Mouse (Mus musculus) midbrain, embryonic 12.5 days (tissue): Measurements from ENCODE around the gene Smpdl3b. TPM values are rescaled to one million over a fixed set of nuclear protein-coding genes. Genes with fewer than 3 reads are reported as not detected.
"Not testable (repeated sequence)": the region's sequence is repeated elsewhere in the genome, so short reads cannot be mapped to it uniquely, and the experiment has no call there.

Source experiments
- ATAC-seq: fragments of 200-750 bp; cut with Nextera tagmentation; 2 replicates; pipeline ENCODE4 v1.8.0; 2017; ENCODE audit warnings: low read depth, moderate TSS enrichment, moderate library complexity; ENCODE audit not compliant: low FRiP score
- H3K27ac ChIP-seq: fragments of 300-500 bp; sonication (generic); replicated peaks from 2 replicates; pipeline ENCODE4 v1.5.1; 2016; ENCODE audit warnings: mild to moderate bottlenecking
- H3K27me3 ChIP-seq: fragments of 300-500 bp; sonication (generic); 2 replicates; pipeline ENCODE4 v1.6.1; 2016; ENCODE audit warnings: mild to moderate bottlenecking
- H3K36me3 ChIP-seq: fragments of 300-500 bp; sonication (generic); 2 replicates; pipeline ENCODE4 v1.6.1; 2016
- H3K4me1 ChIP-seq: fragments of 300-500 bp; sonication (generic); 2 replicates; pipeline ENCODE4 v1.6.1; 2016
- H3K4me2 ChIP-seq: fragments of 300-500 bp; sonication (generic); replicated peaks from 2 replicates; pipeline ENCODE4 v1.6.1; 2016; ENCODE audit warnings: mild to moderate bottlenecking, moderate library complexity
- H3K4me3 ChIP-seq: fragments of 300-500 bp; sonication (generic); 2 replicates; pipeline ENCODE4 v1.5.1; 2016; ENCODE audit warnings: mild to moderate bottlenecking
- H3K9ac ChIP-seq: fragments of 300-500 bp; sonication (generic); replicated peaks from 2 replicates; pipeline ENCODE4 v1.6.1; 2016; ENCODE audit warnings: mild to moderate bottlenecking, moderate library complexity
- H3K9me3 ChIP-seq: fragments of 300-500 bp; sonication (generic); 2 replicates; pipeline ENCODE4 v1.6.1; 2016; ENCODE audit warnings: mild to moderate bottlenecking
- WGBS: fragments of 180-500 bp; shearing (Covaris S2); methylation state at CpG from one replicate; pipeline ENCODE4 v1.1.7; 2016; 5-methylcytosine and 5-hydroxymethylcytosine counted together
- polyA plus RNA-seq: library from polyadenylated mRNA; unstranded; fragments of >200 nt; fragmentation: Nextera tagmentation; extraction: Ambion mirVana; gene quantifications from 2 replicates; pipeline ENCODE4 v1.2.1, GENCODE M21; 2016

The Smpdl3b gene
- polyA plus RNA-seq, 1 experiment from 2014 or later = 1.1 TPM

GRCm38 (mm10) chr4:132797461-132797860 is 40.4 kb upstream of the Smpdl3b start:
- Histone ChIP-seq H3K36me3 (no peaks in the 10 kb centered on the region), H3K4me3 (no peak overlapping the region), H3K9me3 (no peaks in the 10 kb centered on the region), H3K27ac (no peak overlapping the region), H3K4me2 (no peak overlapping the region), H3K27me3 (peaks cover 32% of the 10 kb centered on the region), H3K4me1 (peaks cover 8% of the 10 kb centered on the region), H3K9ac (no peak overlapping the region)
- WGBS = 76% methylated on average over 1 of the region's 1 CpGs
- no peak for ATAC-seq

DNA sequence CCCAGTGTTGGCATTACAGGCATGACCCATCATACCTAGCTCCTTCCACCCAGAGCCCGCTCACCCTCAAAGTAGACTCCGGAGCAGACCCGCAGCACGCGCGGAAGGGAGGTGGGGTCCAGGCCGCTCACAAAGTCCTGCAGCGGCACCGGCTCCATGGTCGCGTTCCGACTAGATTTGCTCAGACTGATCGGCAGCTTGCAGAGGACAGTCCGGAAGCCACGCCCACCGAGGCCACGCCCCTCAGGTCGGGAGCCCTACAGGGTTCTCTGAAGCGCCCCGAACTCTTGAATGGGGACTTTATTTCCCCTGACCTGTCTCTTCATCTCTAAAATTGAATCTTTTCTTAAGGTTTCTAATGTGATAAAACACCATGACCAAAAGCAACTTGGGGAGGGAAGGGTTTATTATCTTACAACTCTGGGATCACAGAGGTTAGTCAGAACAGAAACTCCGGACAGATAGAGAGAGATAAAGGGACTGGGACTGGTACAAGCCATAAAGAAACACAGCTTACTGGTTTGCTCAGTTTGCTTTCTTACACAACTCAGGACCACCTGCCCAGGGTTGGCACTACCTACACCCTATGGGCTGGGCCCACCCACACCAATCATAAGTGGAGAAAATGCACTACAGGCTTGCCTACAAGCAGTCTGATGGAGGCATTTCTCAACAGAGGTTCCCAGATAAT is 39.3 kb upstream of the Smpdl3b start, which contains the start of gene Themis2:
Themis2 (minus strand) TSS at position 192 of the 691 bp plus-strand sequence.
- Histone ChIP-seq H3K9ac (no peak within 1 kb of the TSS), H3K27ac (no peak within 1 kb of the TSS), H3K9me3 (no peaks in the 10 kb centered on the region), H3K36me3 (no peaks in the 10 kb centered on the region), H3K27me3 (peaks cover 32% of the 10 kb centered on the region), H3K4me2 (peak within 1 kb of the TSS; percentile 51), H3K4me3 (peak within 1 kb of the TSS; percentile 31), H3K4me1 (peaks cover 8% of the 10 kb centered on the region)
- 4% methylated on average over 21 of the region's 21 CpGs for WGBS
- ATAC-seq = no peak

DNA sequence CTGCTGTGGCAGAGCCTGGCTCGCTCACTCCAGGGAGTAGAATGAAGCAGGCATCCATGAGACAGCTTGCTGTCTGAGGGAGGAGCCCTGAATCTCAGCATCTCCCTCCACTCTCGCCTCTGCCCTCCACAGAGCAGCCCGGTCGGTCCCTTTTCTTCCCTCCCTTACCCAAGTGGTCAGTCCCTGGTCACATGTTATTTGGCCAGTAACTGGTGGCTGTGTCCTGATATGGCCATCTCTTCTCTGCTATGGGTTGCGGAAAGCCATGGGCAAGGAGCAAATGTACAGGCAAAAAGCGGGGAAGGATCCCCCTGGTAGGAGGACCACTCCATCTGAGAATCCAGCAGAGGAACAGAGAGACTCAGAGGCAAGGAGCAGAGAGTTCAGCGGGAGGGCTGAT is 38.1 kb upstream of the Smpdl3b start:
- peaks cover 8% of the 10 kb centered on the region for H3K4me1 ChIP-seq
- no peak overlapping the region for H3K27ac ChIP-seq
- 58% methylated on average over 7 of the region's 7 CpGs for WGBS
- no peak overlapping the region for H3K4me2 ChIP-seq
- no peak for ATAC-seq
- H3K4me3 ChIP-seq = no peak overlapping the region
- H3K9me3 ChIP-seq = no peaks in the 10 kb centered on the region
- peaks cover 32% of the 10 kb centered on the region for H3K27me3 ChIP-seq
- H3K9ac ChIP-seq = no peak overlapping the region
- no peaks in the 10 kb centered on the region for H3K36me3 ChIP-seq

DNA sequence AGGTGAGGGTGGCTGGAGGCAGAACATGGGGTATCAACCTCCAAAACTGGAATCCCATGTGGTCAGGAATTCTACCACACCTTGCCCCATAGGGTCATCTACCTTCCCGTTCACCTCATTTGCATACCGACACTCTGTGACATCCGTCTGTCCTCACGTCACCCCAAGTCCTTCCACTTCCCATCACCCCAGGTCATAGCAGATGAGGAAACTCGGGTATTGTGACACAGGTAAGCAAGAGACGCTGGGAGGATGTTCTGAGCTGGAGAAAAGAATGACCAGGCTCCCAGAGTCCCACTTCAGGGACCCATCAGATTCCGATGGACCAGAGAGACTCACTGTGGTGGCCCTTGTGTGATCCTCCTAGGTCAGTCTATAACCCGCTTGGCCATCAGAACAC is 37.7 kb upstream of the Smpdl3b start:
- 74% methylated on average over 8 of the region's 8 CpGs for WGBS
- Histone ChIP-seq H3K4me1 (peaks cover 8% of the 10 kb centered on the region), H3K27ac (no peak overlapping the region), H3K9ac (no peak overlapping the region), H3K27me3 (peaks cover 32% of the 10 kb centered on the region), H3K36me3 (no peaks in the 10 kb centered on the region), H3K4me3 (no peak overlapping the region), H3K4me2 (no peak overlapping the region), H3K9me3 (no peaks in the 10 kb centered on the region)
- no peak for ATAC-seq

- no peak for ATAC-seq
- no peaks in the 10 kb centered on the region for H3K36me3 ChIP-seq
- peaks cover 32% of the 10 kb centered on the region for H3K27me3 ChIP-seq
- no peaks in the 10 kb centered on the region for H3K9me3 ChIP-seq
- H3K4me1 ChIP-seq = peaks cover 8% of the 10 kb centered on the region
- 85% methylated on average over 9 of the region's 9 CpGs for WGBS
- H3K27ac ChIP-seq = no peak overlapping the region
- no peak overlapping the region for H3K4me3 ChIP-seq
- no peak overlapping the region for H3K9ac ChIP-seq
- no peak overlapping the region for H3K4me2 ChIP-seq
Observed at GRCm38 (mm10) chr4:132794028-132794427, 37.0 kb upstream of the Smpdl3b start.

DNA sequence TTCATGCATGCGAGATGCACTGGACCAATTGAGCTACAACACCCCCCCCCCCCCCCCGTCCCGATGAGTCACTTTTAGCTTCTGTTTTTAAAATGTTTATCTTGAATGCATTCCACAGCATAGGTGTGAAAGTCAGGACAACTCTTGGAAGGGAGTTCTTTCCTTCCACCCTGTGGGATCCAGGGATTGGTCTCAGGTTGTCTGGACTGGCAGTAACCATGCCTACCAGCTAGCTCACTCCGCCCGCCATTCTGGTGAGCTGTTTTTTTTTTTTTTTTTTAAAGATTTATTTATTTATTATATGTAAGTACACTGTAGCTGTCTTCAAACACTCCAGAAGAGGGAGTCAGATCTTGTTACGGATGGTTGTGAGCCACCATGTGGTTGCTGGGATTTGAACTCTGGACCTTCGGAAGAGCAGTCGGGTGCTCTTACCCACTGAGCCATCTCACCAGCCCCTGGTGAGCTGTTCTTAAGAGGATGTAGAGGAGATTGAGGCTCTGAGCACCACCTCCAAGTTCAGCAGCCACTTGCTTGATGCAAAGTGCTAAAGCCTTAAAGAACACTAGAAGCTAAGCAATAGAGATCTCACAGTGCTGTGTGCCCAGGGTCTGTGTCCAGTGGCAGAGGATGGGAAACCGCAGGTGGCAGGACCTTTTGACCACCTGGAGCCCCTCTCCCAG is 36.4 kb upstream of the Smpdl3b start:
- H3K4me2 ChIP-seq, H3K9ac ChIP-seq, ATAC-seq, H3K9me3 ChIP-seq, H3K4me3 ChIP-seq, H3K27ac ChIP-seq, H3K36me3 ChIP-seq, H3K4me1 ChIP-seq: not testable (repeated sequence)
- peaks cover 32% of the 10 kb centered on the region for H3K27me3 ChIP-seq
- WGBS = 92% methylated on average over 9 of the region's 9 CpGs

GRCm38 (mm10) chr4:132789731-132790130 is 32.7 kb upstream of the Smpdl3b start:
- Histone ChIP-seq H3K9me3 (no peaks in the 10 kb centered on the region), H3K9ac (no peak overlapping the region), H3K27ac (no peak overlapping the region), H3K27me3 (peaks cover 5% of the 10 kb centered on the region), H3K4me1 (no peaks in the 10 kb centered on the region), H3K4me2 (no peak overlapping the region), H3K36me3 (no peaks in the 10 kb centered on the region), H3K4me3 (no peak overlapping the region)
- ATAC-seq = no peak
- 86% methylated on average over 8 of the region's 8 CpGs for WGBS

DNA sequence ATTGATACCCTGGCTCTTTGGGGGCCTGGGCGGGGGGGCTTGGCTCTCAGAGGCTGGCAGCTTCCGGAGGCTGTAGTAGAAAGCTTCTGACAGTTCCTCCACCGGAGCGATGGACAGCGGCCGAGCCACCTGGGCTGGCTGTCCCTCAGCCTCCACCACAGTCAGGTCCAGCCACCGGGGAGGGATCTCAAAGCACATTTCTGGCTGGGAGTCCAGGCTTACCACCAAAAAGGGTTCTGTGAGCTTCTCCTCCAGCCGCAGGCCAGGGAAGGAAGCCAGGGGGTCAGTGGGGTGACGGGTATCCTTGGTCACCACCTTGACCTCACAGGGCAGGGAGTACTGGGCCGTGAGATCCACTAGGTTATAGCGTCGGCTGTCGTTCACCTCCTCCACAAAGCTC is 28.2 kb upstream of the Smpdl3b start:
- Histone ChIP-seq H3K9ac (no peak overlapping the region), H3K27me3 (no peaks in the 10 kb centered on the region), H3K4me3 (no peak overlapping the region), H3K27ac (no peak overlapping the region), H3K9me3 (no peaks in the 10 kb centered on the region), H3K4me1 (no peaks in the 10 kb centered on the region), H3K36me3 (no peaks in the 10 kb centered on the region), H3K4me2 (no peak overlapping the region)
- 89% methylated on average over 13 of the region's 13 CpGs for WGBS
- no peak for ATAC-seq

GRCm38 (mm10) chr4:132783732-132784131 is 26.7 kb upstream of the Smpdl3b start:
- no peak for ATAC-seq

GRCm38 (mm10) chr4:132780288-132780687 is 23.2 kb upstream of the Smpdl3b start:
- Histone ChIP-seq H3K36me3 (peaks cover 44% of the 10 kb centered on the region), H3K4me3 (no peak overlapping the region), H3K27ac (no peak overlapping the region), H3K9ac (no peak overlapping the region), H3K4me1 (no peaks in the 10 kb centered on the region), H3K9me3 (no peaks in the 10 kb centered on the region), H3K27me3 (no peaks in the 10 kb centered on the region), H3K4me2 (no peak overlapping the region)
- 89% methylated on average over 4 of the region's 4 CpGs for WGBS
- ATAC-seq = no peak

More at GRCm38 (mm10) chr4:132783732-132784131, 26.7 kb upstream of the Smpdl3b start:
- WGBS = 93% methylated on average over 2 of the region's 2 CpGs
- Histone ChIP-seq H3K4me3 (no peak overlapping the region), H3K36me3 (peaks cover 10% of the 10 kb centered on the region), H3K27me3 (no peaks in the 10 kb centered on the region), H3K27ac (no peak overlapping the region), H3K4me2 (no peak overlapping the region), H3K9ac (no peak overlapping the region), H3K4me1 (no peaks in the 10 kb centered on the region), H3K9me3 (no peaks in the 10 kb centered on the region)

- Histone ChIP-seq H3K4me3 (no peak overlapping the region), H3K9me3 (no peaks in the 10 kb centered on the region), H3K27me3 (no peaks in the 10 kb centered on the region), H3K27ac (no peak overlapping the region), H3K4me2 (no peak overlapping the region), H3K9ac (no peak overlapping the region), H3K36me3 (peaks cover 59% of the 10 kb centered on the region), H3K4me1 (no peaks in the 10 kb centered on the region)
- WGBS = 94% methylated on average over 6 of the region's 6 CpGs
- ATAC-seq = no peak
Observed at GRCm38 (mm10) chr4:132778562-132779201, 21.6 kb upstream of the Smpdl3b start.

- no peak overlapping the region for H3K4me3 ChIP-seq
- H3K9me3 ChIP-seq = no peaks in the 10 kb centered on the region
- H3K9ac ChIP-seq = no peak overlapping the region
- WGBS = 92% methylated on average over 5 of the region's 5 CpGs
- no peaks in the 10 kb centered on the region for H3K4me1 ChIP-seq
- H3K27me3 ChIP-seq = no peaks in the 10 kb centered on the region
- peaks cover 74% of the 10 kb centered on the region for H3K36me3 ChIP-seq
- ATAC-seq = no peak
- H3K27ac ChIP-seq = no peak overlapping the region
- no peak overlapping the region for H3K4me2 ChIP-seq
Observed at GRCm38 (mm10) chr4:132776764-132777163, 19.7 kb upstream of the Smpdl3b start.
